Mouse (Mus musculus): ENCODE results near the gene Commd7.

Commd7 gene

DNA sequence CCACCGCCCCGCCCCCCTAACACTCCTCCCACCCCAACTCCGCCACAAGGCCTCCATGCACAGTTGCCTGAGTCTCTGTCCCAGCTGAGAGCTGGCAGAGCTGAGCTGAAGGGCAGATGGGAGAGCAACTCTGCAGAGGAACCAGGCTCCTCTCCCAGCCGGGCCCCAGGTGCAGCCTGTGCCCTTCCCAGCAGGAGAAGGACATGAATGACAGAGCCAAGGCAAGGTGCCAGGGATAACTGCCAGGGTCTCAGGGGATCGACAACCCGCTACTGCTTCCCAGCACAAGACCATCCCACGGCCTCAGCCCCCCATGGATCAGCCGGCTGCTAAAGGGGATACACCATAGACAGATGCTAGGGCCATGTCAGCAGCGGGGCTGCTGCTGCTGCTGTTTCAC, 39.4 kb downstream of the Commd7 start:
- in situ Hi-C loops (cut with MboI; ENCODE audit: unreplicated experiment in 2 of 2) = loop anchor here (10.0 to 25.0 kb wide), 3 partner anchors 528 to 681 kb away; partner anchors contain the start of genes Mylk2 (in 2 of the 2) and Ccm2l (in 1 of the 2)

DNA sequence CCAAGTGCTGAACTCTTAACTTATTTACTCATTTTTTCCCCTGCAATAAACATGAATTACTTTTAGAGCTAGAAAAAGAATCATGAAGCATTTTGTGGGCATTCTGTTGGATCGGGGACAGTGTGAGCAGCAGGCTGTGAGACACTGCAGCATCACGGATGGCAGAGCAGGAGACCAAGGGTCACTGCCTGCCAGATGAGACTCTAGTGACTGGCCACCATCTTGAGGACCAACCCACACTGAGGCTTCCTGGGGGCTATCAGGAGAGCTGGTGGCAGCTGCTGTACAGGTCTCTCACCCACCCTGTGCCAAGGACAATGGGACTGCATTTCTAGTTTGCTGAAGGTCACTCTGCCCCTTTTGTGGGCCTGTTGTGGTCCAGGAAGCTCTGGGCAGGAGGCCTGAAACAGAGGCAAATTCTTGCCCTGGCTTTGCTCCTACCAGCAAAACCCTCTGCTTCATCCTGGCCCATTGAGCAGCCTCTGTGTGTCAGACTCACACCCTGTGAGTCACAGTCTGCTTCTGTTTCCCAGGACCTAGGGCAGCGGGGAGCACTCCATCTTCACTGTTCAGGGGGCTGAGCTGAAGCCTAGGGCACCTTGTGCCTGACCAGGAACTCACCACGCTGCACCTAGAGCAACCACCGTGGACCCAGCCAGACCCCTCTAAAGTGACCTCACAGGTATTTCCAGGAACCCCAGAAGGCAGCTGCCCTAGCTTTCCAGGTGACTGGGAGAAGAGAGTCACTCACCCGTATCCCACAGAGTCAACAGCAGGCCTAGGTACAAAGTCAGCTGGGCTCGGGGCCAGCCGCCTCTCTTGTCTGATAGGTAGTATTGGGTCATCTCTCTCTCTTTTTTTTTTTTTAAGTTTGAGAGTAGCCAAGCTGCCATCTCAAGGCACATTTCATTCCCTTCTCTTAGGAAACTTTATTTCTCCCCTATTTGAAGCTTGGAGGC, 40.2 kb downstream of the Commd7 start:
- in situ Hi-C loops (cut with MboI; ENCODE audit: unreplicated experiment in 2 of 2) = loop anchor here (10.0 to 25.0 kb wide), 3 partner anchors 528 to 680 kb away; partner anchors contain the start of genes Mylk2 (in 2 of the 2) and Ccm2l (in 1 of the 2)

DNA sequence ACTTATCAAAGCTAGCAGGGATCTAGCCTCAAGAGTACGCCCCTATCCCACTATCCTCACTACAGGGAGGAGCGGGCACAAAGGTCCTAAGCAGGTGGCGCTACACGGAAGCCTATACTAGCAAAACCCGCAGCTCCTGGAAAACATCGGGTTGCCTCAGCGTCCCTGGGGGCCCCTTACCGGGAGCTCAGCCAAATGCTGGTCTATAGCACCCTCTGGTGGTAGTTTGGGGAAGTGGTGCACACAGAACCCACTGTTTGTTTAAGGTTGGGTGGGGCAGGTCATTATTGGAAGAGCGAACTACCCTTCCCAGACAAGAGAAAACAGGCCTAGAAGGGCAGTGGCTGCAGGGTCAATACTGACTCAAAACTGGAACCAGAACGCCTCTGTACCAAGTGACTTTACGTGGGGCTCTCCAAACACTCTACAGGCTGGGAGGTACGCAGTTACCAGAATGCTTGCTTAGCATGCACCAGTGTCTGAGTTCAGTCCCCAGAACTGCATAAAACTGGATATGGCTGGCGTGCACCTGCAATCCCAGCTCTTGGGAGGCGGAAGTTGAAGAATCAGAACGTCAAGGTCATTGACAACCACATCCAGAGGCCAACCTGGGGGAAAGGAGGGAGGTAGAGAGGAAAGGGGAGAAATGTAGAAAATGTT, 45.9 kb downstream of the Commd7 start:
- in situ Hi-C loops (cut with MboI; ENCODE audit: unreplicated experiment in 2 of 2) = loop anchor here (5.0 to 25.0 kb wide), 4 partner anchors 104 to 674 kb away; partner anchors contain the start of gene Mylk2 (in 1 of the 2)

DNA sequence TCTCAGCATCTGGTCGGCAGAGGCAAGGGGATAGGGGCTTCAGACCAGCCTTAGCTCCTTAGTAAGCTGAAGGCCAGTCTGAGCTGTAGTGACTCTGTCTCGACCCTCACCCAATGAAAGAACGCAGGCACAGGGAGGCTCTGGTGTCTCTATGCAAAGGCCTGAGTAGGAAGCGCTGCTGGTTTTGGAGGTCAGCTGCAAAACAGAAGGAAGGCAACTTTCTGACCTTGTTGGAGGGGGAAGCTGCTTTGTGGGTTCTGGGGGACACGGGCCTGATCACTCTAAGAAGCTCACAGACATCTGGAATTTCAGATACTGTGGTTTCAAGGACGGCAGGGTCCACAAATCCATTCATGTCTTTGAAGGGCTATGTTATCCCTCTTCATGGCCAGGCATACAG, 46.6 kb downstream of the Commd7 start:
- in situ Hi-C loops (cut with MboI; ENCODE audit: unreplicated experiment in 2 of 2) = loop anchor here (5.0 to 25.0 kb wide), 4 partner anchors 104 to 674 kb away; partner anchors contain the start of gene Mylk2 (in 1 of the 2)

DNA sequence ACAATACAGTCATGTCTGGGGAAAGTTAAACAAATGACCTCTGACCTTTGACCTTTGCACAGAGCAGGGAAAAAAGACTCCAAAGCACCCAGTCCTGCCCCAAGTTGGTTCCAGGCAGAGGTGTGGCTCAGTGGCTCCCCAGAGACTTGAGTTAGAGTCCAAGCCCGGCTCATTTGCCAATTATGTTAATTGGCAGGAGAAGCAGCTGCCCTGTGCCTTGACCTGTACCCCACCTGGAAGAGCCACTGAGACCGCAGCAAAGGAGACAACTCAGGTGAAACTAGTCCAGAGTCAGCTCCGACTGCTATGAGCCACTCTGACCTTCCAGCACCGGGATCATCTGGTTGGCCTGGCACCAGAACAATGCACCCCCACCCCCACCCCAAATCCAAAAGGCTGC, 48.2 kb downstream of the Commd7 start:
- in situ Hi-C loops (cut with MboI; ENCODE audit: unreplicated experiment in 2 of 2) = loop anchor here in 1 of 2 experiments (5.0 to 25.0 kb wide), 4 partner anchors 102 to 672 kb away; partner anchors contain the start of gene Mylk2

DNA sequence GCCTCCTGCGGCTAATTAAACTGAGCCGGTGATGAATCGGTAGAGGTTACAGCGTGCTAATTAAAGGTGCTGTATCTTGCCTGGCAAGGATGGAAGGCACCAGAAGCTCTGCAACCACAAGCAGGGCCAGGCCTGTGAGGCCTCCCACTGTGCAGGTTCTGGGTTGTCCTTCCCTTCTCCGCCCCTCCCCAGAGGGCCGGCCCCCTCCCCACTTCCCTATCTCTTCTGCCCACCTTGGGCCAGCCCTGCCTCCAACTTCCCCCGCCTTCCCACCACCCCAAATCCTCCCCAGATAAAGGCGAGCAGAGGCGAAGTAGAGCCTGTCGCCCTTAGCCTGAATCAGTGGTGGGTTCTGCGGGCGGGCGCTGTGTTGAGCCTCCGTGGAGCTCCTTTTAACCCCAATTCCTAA, 48.9 kb downstream of the Commd7 start:
- in situ Hi-C loops (cut with MboI; ENCODE audit: unreplicated experiment in 2 of 2) = loop anchor here in 1 of 2 experiments (5.0 to 25.0 kb wide), 4 partner anchors 101 to 671 kb away; partner anchors contain the start of gene Mylk2

DNA sequence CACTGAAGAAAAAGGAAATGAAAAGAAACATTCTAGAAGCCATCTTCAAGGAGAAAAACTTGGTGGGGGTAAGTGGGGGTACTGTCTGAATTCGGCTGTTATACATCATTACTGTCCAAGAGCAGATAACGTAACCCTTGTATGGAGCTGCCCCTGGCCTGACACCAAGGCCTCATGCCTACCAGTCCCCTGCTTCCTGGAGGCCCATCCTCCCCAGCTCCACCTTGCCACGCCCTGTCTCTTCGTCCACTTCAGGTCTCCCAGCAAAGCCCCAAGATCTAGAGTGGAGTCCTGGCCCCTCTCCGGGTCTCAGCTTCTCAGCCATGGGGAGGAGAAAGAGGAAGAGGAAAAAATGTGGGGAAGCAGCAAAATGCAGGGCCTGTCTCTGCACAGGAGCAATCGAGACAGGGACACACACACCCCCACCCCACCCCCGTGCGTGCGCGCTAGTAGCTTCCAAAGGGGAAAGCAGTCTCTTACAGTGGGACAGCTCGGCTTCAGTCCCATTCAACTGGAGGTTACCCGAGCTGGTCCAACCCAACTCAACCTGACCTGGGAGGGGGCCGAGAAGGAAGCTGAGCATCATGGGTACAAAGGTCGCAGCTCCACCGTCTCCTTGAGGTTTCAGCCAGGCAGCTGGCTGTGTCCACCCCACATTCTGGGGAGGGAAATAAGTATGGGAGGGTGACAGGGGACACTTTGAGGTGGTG, 49.5 kb downstream of the Commd7 start:
- in situ Hi-C loops (cut with MboI; ENCODE audit: unreplicated experiment in 2 of 2) = loop anchor here in 1 of 2 experiments (5.0 to 25.0 kb wide), 4 partner anchors 101 to 671 kb away; partner anchors contain the start of gene Mylk2

DNA sequence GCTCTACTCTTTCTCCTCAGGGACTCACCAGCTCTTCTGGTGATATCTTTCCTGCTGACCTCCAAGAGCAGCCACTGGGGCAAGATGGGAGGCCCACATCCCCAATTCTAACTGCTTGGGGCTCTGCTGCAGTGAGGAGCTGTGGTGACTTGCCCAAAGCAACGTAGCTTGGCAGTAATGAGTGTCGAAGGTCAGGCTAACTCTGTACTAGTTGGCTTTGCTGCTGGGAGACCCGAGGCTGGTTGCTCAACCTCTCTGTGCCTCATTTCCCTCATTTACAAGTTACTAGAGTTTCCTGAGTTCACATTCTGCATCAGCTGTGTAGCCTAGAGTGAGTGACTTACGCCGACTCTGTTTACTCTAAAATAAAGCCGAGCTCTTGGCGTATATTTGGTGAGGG, 51.2 kb downstream of the Commd7 start:
- in situ Hi-C loops (cut with MboI; ENCODE audit: unreplicated experiment in 2 of 2) = loop anchor here in 1 of 2 experiments (5.0 to 25.0 kb wide), 4 partner anchors 99 to 669 kb away; partner anchors contain the start of gene Mylk2

DNA sequence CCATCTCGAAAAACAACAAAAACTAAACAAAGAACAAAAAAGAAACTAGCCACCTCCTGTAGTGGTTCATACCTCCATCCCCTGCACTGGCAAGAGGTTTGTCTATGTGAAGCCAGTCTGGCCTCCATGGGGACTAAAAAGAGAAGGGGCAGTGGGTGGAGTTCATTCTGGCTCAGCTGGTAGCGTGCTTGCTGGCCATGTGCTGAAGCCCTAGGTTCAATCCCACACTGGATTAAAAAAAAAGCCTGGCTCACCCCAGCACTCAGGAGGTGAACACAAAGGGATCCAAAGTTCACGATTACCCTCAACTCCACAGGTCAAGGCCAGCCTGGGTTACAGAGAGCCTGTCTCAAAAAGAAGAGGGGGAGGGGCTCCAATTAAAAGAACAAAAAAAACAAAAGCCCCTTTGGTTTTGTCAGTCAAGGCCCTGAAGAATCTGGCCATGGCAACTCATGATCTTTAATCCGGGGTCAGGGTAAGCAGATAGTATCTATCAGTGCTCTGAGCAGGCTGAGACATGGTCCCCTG, 52.1 kb downstream of the Commd7 start:
- in situ Hi-C loops (cut with MboI; ENCODE audit: unreplicated experiment in 2 of 2) = loop anchor here in 1 of 2 experiments (5.0 to 25.0 kb wide), 4 partner anchors 98 to 668 kb away; partner anchors contain the start of gene Mylk2

DNA sequence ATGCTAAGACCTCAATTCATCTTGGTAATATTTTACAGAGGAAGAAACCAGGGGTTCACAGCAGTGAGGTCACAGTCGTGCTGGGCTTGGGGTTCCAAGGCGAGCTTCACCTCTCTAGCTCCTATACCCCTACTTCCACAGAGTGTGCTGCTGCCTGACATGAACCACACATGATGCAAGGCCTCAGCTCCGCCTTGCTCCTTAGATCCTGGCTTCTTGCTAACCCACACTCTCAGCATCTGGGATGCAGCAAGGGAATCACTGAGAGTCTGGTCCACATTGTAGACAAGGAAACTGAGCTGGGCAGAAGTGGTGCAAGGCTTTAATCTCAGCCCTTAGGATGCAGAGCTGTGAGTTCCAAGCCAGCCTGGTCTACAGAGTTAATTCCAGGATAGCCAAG, 52.5 kb downstream of the Commd7 start:
- in situ Hi-C loops (cut with MboI; ENCODE audit: unreplicated experiment in 2 of 2) = loop anchor here in 1 of 2 experiments (5.0 to 25.0 kb wide), 4 partner anchors 98 to 668 kb away; partner anchors contain the start of gene Mylk2

DNA sequence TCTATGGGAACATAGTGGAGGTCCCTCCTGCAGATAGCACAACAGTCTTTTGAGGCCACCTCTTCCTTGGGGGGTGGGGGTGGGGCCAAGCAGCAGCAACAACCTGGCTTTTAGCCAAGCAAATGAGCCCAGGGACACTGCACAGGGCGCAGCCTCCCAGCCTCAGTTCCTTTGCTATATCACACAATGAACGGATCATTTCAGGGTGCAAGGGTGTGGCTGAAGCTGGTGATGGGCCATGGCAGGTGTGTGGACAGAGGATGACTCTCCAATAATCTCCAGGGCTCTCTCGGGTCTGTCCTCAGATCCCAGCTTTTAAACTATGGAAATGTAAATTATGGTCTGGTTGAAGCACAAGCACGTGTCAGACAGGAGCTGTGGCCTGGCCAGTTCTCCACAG, 55.5 kb downstream of the Commd7 start:
- in situ Hi-C loops (cut with MboI; ENCODE audit: unreplicated experiment in 2 of 2) = loop anchor here in 1 of 2 experiments (25.0 kb wide), 1 partner anchor 665 kb away; the partner anchor contains the start of gene Mylk2

DNA sequence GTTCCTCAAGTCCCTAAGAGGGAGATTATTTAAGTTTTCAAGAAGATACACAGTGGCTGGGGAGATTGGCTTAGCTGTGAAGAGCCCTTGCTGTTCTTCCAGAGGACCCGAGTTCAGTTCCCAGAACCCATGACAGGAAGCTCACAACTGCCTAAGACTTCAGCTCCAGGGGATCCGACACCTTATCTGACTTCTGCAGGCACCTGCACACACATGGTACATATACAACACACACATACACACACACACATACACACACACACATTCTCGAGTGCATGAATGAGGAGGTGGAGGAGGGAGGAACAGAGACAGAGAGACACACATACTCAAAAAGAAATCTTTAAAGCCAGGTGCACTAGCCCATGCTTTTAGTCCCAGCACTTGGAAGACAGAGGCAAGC, 56.4 kb downstream of the Commd7 start:
- in situ Hi-C loops (cut with MboI; ENCODE audit: unreplicated experiment in 2 of 2) = loop anchor here in 1 of 2 experiments (25.0 kb wide), 1 partner anchor 664 kb away; the partner anchor contains the start of gene Mylk2

DNA sequence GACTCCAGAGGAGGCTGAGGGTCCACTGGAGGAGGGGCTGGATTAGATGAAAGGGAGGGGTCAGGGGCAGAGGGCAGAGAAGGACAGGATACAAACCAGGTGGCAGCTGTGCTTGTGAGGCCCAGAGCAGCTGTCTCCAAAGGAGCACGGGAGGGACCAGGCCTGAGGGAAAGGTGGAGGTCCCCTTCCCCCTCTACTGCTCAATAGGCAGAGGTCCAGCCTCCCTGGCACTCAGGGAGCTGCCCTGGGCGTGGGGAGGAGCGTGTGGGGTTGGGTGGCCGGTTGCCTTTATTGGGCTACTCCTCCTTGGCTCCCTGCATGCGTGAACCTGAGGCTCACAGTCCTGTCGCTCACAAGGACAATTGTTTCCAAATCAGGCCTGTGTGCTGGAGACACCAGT, 57.0 kb downstream of the Commd7 start:
- in situ Hi-C loops (cut with MboI; ENCODE audit: unreplicated experiment in 2 of 2) = loop anchor here in 1 of 2 experiments (25.0 kb wide), 1 partner anchor 663 kb away; the partner anchor contains the start of gene Mylk2

DNA sequence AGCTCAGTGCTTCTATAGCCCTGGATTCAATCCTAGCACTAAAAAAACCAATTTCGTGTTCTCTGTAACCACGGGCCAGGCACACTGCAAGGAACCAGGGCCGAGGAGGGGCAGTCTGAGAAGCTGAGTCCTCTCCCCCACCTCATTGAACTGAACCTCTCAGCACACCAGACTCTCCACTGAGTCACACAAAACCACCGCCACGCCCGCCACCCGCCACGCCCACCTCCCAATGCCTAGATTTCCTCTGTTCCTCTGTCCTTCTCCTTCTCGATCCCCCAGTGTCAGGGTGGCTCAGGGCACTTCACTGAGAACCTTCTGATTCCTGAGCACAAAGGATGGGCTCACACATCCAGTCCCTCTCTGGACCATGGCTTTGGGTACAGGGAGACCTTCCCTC, 59.5 kb downstream of the Commd7 start:
- in situ Hi-C loops (cut with MboI; ENCODE audit: unreplicated experiment in 2 of 2) = no loop called here

DNA sequence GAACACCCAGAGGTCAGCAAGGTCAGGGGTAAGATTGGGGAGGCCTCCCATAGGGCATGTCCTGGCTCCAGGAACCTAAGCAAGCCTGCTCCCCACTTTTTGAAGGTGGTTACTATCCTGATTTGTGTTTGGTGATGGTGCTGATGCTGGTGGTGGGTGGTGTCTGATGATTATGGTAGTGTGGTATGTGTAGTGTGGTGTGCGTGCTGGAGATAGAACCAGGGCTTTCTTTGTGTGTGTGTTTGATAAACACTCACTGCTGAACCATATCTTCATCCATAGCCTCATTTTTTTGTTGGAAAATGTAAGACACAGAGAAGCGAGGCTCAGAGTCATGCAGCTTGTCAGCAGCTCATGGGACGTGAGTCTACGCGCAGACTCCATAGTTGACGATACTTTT, 64.0 kb downstream of the Commd7 start:
- in situ Hi-C loops (cut with MboI; ENCODE audit: unreplicated experiment in 2 of 2) = loop anchor here in 1 of 2 experiments (5.0 kb wide), 1 partner anchor 36 kb away; no protein-coding TSS in a partner anchor

DNA sequence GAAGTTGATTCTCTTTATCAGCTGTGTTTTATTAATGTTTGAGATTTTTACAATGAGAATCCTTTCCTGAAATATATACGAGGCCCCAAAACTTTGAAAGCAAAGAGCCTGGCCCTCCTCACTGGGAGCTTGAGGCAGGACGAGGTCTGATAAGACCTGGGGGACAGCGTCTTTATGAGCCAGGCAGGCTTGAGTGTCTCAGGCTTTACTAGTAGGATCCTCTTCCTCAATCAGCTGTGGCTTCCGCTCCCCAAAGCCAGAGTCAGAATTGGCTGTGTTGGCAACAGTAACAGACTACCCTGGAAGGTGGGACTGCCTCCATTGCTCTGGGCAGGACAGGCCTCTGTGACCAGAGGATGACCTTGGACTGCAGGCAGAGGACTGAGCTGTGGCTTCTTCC, 64.6 kb downstream of the Commd7 start:
- in situ Hi-C loops (cut with MboI; ENCODE audit: unreplicated experiment in 2 of 2) = loop anchor here in 1 of 2 experiments (5.0 kb wide), 1 partner anchor 36 kb away; no protein-coding TSS in a partner anchor
